Mouse (Mus musculus) lung, adult 18-20 months (tissue): ENCODE measurements around the gene Ssr2.

ENCODE experiments used
- DNase-seq, 2 experiments: peaks; one replicate each; pipeline ENCODE4 v3.0.0; 2022; ENCODE audit warnings: mixed read lengths in 2 of 2

Ssr2 gene

DNA sequence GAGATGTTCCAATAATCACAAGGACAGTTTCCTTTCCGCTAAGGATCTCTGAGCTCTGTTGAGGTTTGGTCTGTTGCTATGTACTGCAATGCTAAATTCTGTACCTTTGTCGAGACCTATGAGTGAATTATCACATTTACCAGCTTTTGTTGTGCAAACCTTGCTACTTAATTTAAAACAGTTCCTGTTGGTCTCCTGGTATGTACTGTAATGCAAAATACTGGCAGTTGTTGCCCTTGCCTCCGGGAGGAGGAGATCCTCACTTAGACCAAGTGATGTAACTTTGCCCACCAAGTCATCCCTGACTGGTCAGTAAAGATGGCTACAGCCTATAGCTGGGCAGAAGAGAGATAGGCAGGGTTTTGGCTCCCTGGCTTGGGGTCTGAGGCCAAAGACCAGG is at the start of gene Ssr2:
TSS of gene Ssr2 (plus strand) at position 337 of the 400 bp plus-strand sequence.
- no peak for DNase-seq

DNA sequence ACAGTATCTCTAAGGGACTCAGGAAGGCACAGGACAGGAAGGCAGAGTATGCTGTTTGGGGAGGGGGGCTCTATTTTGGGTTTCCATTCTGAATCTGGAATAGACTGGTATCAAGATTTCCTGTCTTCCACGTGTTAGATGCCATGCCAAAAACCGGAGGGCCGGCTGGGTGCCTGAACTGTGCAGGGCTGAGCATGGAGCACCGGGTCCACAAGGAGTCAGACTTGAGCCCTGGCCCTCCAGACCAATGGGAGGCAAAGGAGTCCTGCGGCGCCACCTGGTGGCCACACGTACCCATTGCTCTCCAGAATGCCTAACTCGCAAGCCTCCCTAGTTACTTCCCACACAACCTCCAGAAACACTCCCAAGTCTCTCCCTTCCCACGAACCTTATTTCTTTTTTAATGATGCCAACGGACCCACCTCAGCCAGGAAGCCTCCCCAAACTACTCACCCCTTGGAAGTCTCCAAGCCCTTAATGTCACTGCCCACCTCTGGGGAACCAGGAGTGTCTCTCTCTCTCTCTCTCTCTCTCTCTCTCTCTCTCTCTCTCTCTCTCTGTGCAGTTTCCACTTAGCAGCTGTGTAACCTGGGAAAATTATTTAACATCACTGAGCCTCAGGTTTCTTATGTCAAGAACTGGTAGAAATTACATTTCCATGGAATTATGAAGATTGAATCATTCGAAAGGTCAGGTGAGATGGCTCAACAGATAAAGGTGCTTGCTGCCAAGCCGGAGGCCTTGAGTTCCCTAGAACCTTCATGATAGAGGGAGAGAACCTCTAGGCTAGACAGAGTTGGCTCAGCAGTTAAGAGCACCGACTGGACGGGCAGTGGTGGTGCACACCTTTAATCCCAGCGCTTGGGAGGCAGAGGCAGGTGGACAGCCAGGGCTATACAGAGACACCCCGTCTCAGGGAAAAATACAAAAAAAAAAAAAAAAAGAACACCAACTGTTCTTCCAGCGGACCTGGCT is 49.2 kb upstream of the Ssr2 start:
- peak; percentile 85 to 90 for DNase-seq

GRCm38 (mm10) chr3:88527565-88527964 is 48.1 kb upstream of the Ssr2 start:
- DNase-seq: no peak

GRCm38 (mm10) chr3:88528646-88529045 is 47.0 kb upstream of the Ssr2 start:
- DNase-seq: no peak

GRCm38 (mm10) chr3:88529204-88530000 is 46.3 kb upstream of the Ssr2 start:
- DNase-seq: no peak

GRCm38 (mm10) chr3:88530082-88530864 is 45.4 kb upstream of the Ssr2 start:
- no peak for DNase-seq

GRCm38 (mm10) chr3:88531348-88532298 is 44.1 kb upstream of the Ssr2 start:
- DNase-seq: peak; percentile 84 to 86

DNA sequence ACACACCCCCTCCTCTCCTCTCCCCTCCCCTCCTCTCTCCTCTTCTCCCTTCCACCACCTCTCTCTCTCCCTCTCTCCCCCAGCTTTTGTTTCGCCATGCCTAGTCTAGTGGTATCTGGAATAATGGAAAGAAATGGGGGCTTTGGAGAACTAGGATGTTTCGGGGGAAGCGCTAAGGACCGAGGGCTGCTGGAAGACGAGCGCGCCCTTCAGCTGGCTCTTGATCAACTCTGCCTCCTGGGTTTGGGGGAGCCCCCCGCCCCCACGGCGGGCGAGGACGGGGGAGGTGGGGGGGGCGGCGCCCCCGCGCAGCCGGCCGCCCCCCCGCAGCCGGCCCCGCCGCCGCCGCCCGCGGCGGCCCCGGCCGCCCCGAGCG is 43.4 kb upstream of the Ssr2 start, which contains the start of gene Mex3a:
TSS of gene Mex3a (plus strand) at position 97 of the 376 bp plus-strand sequence.
- DNase-seq: no peak

DNA sequence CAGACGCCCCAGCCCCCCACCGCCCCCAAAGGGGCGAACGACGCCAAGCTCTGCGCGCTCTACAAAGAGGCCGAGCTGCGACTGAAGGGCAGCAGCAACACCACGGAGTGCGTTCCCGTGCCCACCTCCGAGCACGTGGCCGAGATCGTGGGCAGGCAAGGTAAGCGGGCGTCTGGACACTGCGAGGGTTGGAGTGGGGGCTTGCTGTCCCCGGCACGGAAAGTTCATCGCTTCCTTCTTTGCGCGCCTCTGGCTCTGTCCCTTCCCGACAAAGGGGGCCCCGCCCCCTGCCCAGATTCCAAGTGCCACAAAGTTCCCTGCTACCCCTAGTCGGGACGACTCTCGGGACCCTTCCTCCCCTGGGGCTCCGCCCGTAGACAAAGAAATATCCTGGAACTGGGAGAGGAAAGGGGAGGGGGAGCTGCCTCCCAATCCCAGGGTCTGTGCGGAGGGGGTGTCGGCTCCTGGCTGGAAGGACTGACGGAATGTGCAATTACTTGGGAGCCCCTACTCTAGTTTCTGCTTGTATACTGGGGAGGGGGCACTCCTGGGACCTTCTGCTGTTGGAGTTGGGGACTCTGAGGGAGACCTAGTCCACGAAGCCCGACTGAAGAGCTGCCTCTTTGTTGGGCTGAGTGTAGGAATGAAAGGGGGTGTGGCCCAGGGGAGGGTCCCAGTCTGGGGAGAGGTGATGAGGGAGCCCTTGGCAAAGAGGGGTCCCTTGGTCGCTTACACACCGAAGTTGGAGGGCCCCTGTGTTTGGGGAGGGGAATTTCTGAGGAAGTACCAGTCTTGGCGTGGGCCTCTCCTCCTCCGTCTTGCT is 42.8 kb upstream of the Ssr2 start:
- DNase-seq: no peak

GRCm38 (mm10) chr3:88533706-88534105 is 42.0 kb upstream of the Ssr2 start:
- DNase-seq: no peak

DNA sequence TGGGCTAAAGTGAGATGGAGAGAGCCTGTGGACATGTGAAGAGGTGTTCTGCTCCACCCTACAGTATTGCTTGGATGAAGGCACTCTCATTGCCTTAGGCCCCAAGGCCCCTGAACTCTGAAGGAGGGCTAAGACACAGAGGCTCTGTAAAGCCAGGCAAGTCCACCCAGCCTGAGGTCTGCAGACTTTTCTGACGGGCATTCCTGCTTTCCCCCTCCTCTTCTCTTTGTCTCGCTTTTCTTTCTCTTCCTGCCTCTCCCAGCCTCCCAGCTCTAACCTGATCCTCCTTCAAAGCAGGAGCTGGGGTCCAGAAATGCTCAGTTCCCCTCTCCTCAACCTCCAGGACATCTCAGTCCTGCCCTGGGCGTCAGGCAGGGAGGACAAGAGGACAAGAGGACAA is 40.7 kb upstream of the Ssr2 start:
- DNase-seq: no peak

GRCm38 (mm10) chr3:88535527-88535926 is 40.1 kb upstream of the Ssr2 start:
- DNase-seq: no peak

DNA sequence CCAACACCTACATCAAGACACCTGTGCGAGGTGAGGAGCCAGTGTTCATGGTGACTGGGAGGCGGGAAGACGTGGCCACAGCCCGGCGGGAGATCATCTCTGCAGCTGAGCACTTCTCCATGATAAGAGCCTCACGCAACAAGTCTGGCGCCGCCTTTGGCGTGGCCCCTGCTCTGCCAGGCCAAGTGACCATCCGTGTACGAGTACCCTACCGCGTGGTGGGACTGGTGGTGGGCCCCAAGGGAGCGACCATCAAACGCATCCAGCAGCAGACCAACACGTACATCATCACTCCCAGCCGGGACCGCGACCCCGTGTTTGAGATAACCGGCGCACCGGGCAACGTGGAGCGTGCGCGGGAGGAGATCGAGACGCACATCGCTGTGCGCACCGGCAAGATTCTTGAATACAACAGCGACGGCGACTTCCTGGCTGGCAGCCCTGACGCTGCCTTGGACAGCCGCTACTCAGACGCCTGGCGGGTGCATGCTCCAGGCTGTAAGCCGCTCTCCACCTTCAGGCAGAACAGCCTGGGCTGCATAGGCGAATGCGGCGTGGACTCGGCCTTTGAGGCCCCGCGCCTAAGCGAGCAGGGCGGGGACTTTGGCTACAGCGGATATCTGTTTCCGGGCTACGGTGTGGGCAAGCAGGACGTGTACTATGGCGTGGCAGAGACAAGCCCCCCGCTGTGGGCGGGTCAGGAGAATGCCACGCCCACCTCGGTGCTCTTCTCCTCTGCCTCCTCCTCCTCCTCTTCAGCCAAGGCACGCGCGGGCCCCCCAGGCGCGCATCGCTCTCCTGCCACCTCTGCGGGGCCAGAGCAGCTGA is 39.4 kb upstream of the Ssr2 start:
- peak; percentile 86 to 90 for DNase-seq

GRCm38 (mm10) chr3:88537146-88537545 is 38.5 kb upstream of the Ssr2 start:
- peak; percentile 49 to 60 for DNase-seq

GRCm38 (mm10) chr3:88538271-88539145 is 37.2 kb upstream of the Ssr2 start:
- DNase-seq: no peak

DNA sequence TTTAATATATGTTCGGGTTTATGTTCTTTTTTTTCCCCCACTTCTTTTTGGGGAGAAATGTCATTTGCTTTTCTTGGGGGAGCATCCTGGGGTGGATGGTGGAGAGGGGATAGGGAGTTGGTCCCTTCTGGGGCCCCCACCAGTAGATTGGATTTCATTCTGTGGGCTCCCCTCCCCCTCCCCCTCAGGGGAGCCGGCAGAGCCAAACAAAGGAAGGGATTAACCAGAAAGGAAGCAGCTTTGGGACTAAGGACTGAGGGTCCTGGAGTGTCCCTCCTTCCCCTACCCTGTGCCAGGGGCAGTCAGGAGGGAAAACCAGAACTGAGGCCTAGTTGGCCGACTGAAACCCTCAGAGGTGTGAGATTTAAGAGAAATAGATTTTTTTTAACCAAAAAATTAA is 36.3 kb upstream of the Ssr2 start:
- DNase-seq: no peak

DNA sequence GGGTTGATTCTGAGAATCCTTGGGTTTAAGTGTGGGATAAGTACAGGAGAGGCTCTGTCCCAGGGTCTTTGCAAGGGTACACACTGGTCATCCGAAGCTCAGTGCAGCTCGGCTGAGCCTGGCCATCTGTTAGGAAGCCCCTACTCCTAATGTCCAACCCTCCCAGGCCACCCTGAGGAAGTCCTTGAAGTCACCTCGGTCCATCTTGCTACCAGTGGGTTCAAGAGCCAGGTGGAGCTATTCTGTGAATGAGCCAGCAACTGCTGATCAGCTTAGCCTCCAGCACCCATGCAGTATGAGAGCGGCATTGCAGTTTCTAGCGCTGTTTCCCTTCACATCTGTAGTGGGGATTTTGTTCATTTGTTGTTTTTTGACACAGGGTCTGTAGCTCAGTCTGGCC is 35.6 kb upstream of the Ssr2 start:
- DNase-seq: no peak

DNA sequence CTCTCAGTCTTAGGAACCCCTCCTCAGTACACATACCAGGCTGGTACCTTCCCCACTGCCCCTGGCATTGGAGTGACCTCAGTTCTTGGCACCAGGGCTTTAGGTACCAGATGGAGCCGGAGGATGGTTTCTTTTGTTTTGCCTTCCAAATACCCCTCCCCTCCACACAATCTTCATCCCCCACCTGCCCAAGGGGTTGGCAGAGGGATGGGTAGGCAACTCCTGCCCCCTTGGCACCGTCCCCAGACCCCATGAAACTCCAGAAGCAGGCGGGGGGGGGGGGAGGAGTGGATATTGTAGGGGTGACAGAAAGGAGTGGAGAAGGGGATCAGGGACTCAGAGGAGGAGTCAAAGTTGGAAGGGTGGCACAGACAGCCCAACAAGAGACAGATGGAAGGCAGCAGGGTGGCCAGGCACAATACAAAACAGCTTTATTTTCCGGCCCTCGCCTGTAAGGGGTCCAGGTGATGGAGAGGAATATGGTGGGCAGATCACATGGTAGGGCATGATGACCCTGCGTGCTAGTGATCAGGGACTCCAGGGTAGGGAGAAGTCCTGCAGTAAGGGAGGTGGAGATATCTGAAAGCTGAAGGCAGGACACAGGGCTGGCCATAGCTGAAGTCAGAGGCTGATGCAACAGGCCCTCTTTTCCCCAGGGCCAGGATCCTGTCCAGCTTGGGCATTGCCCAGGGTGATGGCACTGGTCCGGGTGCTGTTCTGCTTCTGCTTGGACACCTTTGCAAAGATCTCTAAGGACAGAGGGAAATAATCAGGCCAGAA is 33.9 kb upstream of the Ssr2 start:
- no peak for DNase-seq
